Mouse (Mus musculus): ENCODE data around the gene Syngr4.

Gene Syngr4

GRCm38 (mm10) chr7:45869107-45869670 lies 27.3 kb downstream of the Syngr4 start:
- DNase-seq (ENCODE audit: low spot score), result no peak

DNA sequence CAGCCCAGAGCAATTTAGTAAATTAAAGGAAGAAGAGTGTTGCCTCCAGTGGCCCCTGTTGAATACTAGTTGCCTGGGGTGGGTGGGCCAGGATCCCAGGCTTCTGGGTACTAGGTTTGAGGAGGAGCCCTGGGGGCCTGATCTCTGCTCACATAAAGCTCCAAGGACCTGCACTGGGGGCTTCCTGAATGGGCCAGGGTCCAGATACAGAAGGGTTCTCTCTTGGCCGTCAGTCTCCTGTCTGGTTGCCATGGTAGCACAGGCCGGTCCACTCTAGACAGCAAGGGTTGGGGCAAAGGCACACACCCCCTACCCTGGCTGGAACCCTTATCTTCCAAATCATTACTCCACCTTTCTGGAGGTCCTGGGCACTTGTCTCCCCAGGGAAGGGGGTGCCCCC lies 28.6 kb downstream of the Syngr4 start:
- no peak for DNase-seq (ENCODE audit: low spot score)

GRCm38 (mm10) chr7:45865925-45866910 lies 30.3 kb downstream of the Syngr4 start:
- peak; percentile 94 for DNase-seq (ENCODE audit: low spot score)

- DNase-seq (ENCODE audit: low spot score), result no peak
These were observed 32.1 kb downstream of the Syngr4 start for GRCm38 (mm10) chr7:45864435-45864834.

DNA sequence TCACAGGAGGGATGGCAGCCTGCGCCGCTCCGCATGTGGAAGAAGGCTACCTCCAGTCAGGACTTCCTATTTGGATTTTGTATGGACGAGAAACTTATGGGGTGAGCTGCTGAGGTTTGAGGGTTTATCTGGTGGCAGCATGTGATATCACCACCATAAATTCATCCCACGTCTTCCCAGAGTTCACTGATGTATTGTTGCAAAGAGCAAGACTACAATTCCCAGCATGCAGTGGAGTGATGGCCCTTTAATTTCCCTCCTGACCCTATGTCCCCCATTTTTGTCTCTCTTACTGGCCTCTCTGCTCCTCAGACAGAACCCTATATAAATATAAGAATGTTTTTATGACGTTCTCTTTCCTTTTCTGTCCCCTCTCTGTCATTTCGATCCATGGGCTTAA lies 33.7 kb downstream of the Syngr4 start:
- DNase-seq (ENCODE audit: low spot score), result no peak

DNA sequence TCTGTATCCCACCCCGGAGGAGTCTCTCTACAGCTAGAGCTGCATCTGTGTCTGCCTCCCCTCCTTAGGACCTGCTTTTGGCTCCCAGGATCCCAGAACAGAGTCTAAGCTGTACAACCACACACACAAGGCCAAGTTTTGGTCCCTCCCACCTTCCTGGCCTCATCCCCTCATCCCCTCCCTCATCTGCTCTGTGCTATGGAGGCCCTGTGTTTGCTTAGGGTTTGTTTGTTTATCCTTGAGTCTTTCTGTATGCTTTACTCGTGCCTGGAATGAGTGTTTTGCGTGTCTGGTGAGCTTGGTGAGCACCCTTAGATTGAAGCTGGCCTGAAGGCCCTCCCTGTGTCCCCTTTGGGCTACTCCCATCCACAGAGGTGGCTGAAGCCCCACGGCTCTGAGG lies 37.5 kb downstream of the Syngr4 start:
- no peak for DNase-seq (ENCODE audit: low spot score)

GRCm38 (mm10) chr7:45856950-45857901 lies 39.3 kb downstream of the Syngr4 start:
- DNase-seq (ENCODE audit: low spot score), result peak; percentile 25

GRCm38 (mm10) chr7:45853089-45853488 lies 43.4 kb downstream of the Syngr4 start:
- no peak for DNase-seq (ENCODE audit: low spot score)

DNA sequence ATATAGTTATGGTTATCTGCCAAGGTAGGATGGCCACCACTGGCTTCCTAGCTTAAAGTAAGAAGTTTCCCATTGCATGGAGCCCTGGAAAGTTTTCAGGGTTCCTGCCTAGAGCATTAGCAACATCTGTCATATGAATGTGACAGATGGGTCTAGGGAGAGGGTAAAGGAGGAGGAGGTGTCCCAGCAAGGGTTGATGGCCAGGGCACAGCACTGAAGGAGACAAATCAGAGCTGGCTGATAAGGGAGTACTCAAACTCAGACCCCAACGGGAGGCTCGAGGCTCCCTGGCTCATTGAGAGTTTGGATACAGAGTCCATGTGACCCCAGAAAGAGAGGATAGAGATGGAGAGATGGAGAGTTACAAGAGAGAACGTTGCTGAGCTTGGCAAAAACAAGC lies 45.9 kb downstream of the Syngr4 start:
- DNase-seq (ENCODE audit: low spot score), result no peak

- DNase-seq (ENCODE audit: low spot score), result no peak
These were observed 48.0 kb downstream of the Syngr4 start for GRCm38 (mm10) chr7:45848447-45849027.

- no peak for DNase-seq (ENCODE audit: low spot score)
These were observed 53.4 kb downstream of the Syngr4 start for GRCm38 (mm10) chr7:45842950-45843744.
